Mouse (Mus musculus) frontal cortex, postnatal 36 days (tissue): ENCODE measurements at regions not wholly inside any gene's neighbourhood (a gene's known extent, or its start where the extent isn't known, plus 50 kb on each side); places are given as distances from the start of the nearest gene placed in this dataset.

ENCODE experiments used
- DNase-seq, 2 experiments: peaks; one replicate each; pipeline ENCODE4 v3.0.0; 2022; ENCODE audit warnings: low spot score in 2 of 2

- DNase-seq = no peak
These were observed 52.1 kb upstream of the Fyn start for GRCm38 (mm10) chr10:39316533-39316932.

DNA sequence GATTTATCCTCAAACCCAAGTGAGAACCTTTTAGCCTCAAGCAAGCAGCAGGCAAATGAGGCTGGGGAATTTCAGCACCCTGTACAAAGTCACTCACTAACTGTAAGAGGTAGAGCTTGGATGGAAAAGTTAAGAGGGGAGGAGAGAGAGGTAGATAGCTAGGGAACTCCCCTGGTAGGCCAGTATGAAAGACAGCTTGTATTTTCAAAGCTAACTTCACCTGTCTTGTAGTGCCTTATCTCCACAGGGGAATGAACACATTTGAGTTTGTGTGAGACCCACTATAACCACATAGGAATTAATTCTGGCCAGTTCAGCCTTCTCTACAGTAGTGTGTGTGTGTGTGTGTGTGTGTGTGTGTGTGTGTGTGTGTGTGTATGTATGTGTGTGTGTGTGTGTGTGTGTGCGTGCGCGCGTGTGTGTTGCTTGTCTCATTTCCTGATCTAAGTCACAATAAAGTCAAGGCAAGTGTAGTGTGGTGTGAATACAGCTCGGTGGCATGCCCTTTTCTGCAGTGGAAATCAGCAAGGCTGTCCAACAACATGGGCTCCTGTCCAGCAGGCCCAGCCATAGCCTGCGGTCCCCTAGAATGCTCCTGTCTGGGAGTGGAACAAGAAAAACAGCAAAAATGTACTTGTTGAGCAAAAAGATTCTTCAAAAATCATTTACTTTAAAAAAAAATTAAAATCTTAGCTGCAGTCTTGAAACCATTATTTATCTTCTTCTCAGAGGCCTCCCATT is 53.1 kb upstream of the Fyn start:
- no peak for DNase-seq

- DNase-seq = no peak
These were observed 57.2 kb upstream of the Fyn start for GRCm38 (mm10) chr10:39311501-39311900.

DNA sequence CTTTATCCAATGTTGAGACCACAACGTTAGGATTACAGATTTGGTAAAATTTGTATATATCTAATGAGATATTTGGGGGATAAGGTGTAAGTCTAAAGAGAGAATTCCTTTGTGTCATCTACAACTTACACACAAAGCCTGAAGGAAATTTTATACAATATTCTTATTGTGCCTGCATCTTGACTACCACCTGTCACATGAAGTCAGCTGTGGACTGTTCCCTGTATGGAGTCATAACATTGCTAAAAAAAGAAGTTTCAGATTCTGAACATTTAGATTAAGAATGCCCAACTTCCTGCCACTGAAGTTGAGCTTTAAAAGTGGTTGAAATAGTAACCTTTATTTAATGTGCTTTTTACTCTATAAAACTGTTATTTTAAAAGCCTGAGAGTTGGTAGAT is 60.1 kb upstream of the Fyn start:
- DNase-seq = no peak

DNA sequence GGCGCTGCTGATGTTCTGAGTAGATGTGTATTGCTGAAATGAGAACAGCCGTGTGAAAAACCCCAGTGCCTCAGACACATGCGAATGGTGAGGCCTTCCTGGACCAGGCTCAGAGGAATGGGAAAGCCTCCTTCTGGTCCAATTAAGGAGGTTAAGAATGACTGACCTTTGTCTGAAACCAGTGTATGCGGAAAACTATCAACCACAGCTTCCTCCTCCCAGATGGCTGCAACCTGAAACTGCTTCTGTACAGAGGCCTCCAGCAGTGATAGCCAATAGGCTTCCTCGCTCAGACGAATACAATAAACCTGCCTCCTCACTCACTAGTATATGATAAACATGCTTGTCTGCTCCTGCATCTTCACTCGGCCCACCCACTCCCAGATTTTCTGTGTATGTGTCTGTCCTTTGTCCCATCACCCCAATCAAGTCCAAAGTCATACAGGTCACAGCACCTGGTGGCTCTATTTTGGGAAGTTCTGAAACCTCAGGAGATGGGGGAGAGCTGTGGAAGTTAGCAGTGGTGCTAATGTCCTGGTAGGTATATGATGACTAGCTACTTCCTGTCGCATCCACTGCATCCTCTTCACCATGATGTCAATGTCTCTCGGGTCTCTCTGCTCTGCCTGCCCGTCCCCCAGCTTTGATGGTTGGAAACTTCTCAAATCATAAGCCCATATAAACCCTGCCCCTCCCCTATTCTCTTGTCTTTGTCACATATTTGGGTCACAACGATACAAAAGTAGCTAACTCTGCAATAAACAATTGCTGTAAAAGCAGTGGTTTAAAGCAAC is 75.8 kb upstream of the Fyn start:
- DNase-seq = no peak

- DNase-seq = no peak
These were observed 76.9 kb upstream of the Fyn start for GRCm38 (mm10) chr10:39291747-39292198.

- DNase-seq = peak; percentile 39 to 58
These were observed 77.4 kb upstream of the Fyn start for GRCm38 (mm10) chr10:39291134-39291746.

DNA sequence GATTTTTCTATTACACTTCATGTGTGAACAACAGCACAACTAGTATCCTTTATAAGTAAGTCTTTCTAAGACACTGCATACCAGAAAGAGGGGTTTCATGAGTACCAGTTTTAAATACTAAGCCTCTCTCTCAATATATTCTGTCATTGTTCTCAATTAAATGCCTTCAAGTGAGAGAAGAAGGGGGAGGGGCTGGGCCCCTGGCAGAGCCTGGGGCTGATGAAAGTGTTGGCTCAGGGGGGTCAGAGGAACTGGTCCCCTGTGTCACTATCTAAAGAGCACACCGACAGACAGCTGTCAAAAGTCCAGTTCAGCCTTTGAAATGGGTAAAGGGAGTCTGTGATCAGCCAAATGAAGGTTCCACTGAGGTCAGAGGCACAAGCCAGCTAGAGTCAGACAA is 78.4 kb upstream of the Fyn start:
- DNase-seq = no peak

DNA sequence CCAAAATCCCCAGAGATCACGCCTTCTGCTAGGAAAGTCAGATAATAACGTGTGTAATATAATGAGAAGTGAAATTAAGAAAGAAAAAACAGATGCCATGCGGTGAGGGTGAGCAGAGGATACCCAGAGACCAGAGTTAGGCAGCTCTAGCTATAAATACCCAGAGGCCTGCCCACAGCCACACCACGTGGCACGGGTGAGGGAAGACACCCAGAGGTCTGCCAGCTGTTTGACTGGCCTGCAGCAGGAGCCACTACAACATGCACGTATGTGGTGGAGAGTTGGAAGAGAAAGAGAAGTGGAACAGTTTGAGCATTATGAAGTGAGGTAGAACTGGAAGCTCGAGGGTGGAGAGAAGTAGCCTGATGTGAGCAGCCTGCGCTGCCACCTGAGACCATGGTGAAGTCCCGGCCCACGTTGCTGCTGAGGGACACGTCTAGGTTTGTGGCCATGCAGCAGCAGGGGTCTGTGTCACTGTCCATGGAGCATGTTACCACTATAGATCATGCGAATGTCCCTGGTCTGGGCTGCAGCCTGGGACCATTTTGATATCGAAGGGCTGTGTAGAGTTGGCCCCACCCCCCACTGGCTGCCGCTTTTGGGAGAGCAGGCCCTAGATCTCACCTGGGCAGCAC is 88.2 kb upstream of the Fyn start:
- DNase-seq = no peak

DNA sequence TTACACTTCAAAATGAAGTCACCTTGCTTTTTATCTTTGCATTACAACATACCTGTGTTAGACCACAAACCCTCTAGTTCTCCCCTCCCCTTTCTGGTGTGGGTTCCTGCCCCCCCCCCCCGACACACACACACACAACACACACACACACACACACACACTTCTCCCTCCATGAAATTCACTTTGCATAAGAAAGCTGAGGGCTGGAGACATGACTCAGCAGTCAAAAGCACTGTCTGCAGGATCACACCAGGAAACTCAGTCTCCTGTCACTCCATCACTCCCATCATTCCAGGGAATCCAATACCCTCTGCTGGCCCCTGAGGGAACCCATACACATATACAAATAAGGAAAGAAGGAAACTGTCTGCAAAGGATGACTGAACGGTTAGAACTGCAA is 94.5 kb upstream of the Fyn start:
- no peak for DNase-seq

- no peak for DNase-seq
These were observed 95.2 kb upstream of the Fyn start for GRCm38 (mm10) chr10:39273426-39273825.

DNA sequence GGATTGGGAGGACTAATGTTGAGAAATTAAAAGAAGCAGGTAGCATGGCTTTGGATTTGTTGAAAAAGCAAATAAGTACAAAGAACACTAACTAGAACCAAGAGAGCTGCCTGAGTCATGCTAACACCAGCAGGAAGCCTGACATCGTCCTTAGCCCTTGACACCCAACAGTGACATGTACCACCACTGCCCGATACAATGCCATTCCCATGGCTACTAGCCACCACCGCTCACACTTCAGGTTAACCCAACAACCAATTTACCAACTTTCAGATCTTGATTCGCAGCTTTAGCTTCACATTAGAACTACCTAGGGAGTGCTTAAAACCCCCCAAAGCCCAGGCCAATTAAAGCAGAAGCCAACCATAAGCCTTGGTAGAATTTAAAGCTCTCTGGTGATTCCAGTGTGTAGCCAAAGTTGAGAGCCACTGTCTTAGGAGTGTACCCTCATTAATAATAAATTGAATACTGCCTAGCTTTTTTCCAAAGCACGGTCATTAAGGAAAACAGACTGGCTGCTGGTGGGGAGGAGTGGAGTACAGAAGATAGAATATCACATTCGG is 96.2 kb upstream of the Fyn start:
- no peak for DNase-seq

DNA sequence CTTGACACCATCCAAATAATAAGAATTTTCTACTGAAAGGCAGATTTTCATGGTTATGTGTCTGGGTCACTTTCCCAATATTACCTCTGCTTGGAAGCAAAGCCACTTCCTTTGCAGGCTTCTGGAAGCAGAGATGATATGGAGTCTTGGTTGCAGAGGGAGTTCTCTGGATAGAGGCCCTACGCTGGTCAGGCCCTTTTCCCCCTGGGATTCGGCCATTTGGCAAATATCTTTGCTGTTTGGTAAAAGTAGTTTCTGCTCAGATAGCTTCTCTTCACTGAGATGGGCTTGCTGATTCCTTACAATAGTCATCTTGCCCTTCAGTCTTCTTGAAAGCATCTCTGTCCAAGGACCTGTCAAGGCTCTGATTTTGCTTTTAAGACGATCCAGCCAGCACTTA is 98.2 kb upstream of the Fyn start:
- no peak for DNase-seq

DNA sequence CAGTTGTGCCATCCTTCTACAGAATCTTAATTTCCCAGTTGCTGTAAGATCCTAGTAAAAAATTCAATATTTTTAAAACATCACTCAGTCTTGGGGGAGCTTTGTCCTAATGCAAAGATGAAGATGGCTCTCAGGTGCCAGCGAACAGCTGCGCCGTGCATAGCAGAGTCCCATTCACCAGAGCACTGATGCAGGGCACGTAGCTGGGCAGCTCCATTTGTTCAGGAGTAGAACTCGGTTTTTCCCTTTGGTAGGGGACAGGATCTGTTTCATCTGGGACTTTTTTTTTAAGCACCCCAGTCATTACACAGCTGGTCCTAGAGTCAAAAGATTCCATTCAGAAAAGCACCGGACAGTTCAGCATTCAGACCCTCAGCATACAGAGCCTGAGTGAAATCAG is 101.4 kb upstream of the Fyn start:
- DNase-seq = no peak

DNA sequence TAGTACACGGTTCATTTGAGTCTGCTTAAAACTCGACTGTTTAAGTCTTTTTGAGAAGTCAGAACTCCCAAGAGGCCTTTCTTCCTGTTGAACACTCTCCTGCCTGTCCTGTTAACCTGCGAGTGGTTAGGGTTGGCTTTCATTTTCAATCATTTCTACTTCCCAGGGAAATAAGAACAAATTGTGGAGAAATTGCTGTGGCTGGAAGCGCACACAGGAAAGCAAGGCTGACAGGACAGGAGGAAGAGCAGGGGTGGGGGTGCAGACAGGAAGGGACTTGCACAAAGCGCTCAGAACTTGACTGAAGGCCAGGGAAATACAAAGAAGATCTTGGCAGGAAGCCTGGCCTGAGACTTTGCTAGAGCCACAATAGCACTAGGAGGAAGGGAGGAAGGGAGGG is 102.2 kb upstream of the Fyn start:
- DNase-seq = peak; percentile 54 to 80

- DNase-seq = no peak
These were observed 98.9 kb upstream of the Ccn6 start for GRCm38 (mm10) chr10:39262466-39262865.

GRCm38 (mm10) chr10:39261174-39262145 is 97.9 kb upstream of the Ccn6 start:
- DNase-seq = no peak

GRCm38 (mm10) chr10:39260061-39260460 is 96.5 kb upstream of the Ccn6 start:
- no peak for DNase-seq

- DNase-seq = no peak
These were observed 94.0 kb upstream of the Ccn6 start for GRCm38 (mm10) chr10:39257371-39258154.

DNA sequence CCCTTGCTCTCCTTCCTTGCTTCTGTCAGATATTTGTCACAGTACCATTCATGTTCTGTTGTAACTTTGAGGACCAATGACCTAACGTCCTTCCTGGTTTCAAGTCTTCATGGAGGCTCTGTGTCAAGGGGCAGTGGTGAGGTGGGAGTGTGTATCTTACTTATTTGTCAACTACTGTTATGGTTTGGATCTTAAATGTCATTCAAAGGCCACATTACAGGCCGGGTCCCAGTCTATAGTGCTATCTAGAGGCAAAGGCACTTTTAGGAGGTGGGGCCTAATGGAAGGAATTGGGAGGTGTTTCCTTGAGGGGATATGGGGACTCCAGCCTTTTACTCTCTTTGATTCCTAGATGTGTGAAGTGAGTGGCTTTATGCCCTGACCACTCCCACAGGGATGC is 91.0 kb upstream of the Ccn6 start:
- DNase-seq = no peak
